Mouse (Mus musculus) thymus, postnatal 0 days (tissue): ENCODE data around the gene Tmem62. TPM values are rescaled to one million over a fixed set of nuclear protein-coding genes. Genes with fewer than 3 reads are reported as not detected.
"Not testable (repeated sequence)": the region's sequence is repeated elsewhere in the genome, so short reads cannot be mapped to it uniquely, and the experiment has no call there.

Experiments
- DNase-seq: peaks from one replicate; pipeline ENCODE4 v3.0.0-alpha.2; 2015; ENCODE audit warnings: low spot score
- polyA plus RNA-seq: library from polyadenylated mRNA; unstranded; fragments of >200 nt; fragmentation: Nextera tagmentation; extraction: Ambion mirVana; gene quantifications from 2 replicates; pipeline ENCODE4 v1.2.1, GENCODE M21; 2015

Tmem62 gene
- polyA plus RNA-seq, 1 experiment from 2014 or later, result 4.7 TPM

DNA sequence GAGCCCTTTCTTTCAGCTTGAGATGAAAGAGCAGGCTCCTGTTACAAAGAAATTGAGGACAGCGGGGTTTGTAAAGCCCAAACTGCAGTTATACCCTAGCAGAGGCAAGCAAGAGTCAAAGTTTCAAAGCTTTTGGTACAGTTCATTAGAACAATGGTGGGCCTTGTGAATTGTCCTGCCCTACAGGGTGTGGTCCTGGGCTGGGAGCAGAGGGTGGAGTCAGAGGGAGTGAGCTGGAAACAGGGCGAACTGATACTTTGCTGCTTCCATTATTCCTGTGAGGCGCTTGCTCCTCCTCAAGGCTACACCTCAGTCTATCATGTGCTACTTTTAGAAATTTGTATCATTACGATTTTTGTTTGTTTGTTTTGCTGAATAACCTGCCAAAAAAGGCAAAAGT is 14.4 kb downstream of the Tmem62 start:
- no peak for DNase-seq

DNA sequence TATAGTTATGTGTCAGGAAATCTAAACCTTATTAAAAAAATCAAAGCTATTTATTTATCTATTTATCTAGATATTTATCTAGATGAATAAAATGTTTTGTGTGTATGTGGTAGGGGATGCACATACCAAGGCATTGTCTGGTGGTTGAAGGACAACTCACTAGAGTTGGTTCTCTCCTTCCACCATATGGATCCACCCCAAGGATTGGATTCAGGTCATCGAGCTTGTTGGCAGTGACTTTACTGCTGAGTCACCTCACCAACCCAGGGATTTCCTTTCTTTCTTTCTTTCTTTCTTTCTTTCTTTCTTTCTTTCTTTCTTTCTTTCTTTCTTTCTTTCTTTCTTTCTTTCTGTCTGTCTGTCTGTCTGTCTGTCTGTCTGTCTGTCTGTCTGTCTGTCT is 19.8 kb downstream of the Tmem62 start:
- not testable (repeated sequence) for DNase-seq

DNA sequence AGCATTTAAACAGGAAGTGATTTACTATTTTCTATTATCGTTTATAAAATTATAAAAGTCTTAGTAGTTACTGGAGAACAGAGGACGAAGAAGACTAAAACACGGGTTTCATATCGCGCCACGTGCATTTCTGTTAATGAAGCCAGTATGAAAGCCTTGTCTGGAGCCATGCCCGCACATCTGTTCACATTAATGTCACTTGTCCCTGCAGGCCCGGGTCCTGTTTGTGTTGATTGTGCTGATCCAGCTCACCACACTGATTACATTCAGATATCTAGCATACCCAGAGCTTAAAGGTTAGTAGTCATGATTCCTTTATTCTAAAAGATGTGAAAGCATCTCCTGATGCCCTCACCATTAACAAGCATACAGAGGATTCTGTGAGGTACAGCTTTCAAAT is 22.0 kb downstream of the Tmem62 start:
- DNase-seq, result no peak

DNA sequence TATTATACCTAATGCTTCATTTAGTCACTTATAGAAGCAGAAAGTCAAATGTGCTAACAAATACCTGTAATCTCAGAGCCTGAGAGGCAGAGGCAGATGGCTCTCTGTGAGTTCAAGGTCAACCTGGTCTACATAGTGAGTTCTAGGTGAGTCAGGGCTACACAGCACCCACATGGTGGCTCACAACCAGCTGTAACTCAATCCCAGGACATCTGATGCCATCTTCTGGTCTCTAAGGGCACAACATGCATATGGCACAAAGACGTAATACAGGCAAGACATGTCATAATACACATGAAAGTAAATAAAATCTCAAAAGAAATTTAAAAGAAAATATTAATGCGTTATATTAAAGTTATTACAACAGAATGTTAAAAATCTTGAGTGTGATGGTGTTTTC is 26.8 kb downstream of the Tmem62 start:
- peak; percentile 19 for DNase-seq

DNA sequence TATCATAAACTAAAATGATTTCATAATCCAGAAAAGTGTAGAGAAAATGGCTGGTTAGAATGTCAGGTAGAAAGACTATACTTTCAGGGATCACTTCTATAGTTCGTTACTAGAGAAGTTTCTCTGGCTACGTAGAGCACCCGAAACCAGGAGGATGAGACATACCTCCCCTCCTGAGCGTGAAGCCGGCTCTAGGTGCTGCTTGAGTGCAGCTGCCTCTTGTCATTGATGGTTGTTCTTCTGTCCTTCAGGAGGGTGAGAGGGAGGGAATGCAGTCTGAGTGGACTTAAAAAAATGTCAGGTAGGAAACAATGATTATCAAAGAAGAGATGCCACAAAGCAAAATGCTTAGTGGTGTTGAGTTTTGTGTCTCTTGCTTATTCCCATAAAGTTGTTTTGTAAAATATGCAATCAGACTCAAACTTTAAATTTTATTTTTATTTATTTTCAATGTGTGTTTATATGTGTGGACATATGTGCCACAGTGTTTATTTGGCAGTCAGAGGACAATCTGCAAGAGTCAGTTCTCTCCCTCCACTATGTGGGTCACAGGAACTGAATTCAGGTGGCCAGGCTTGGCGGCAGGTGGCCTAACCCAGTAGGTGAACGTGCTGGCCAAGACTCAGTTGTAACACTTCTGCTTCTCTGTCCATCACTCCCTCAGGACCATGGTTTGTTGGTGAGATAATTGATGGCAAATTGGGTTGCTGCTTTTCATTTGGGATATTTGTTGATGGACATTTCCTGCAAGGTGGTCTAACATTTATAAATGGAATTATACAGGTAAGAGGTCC is 27.4 kb downstream of the Tmem62 start:
- no peak for DNase-seq

DNA sequence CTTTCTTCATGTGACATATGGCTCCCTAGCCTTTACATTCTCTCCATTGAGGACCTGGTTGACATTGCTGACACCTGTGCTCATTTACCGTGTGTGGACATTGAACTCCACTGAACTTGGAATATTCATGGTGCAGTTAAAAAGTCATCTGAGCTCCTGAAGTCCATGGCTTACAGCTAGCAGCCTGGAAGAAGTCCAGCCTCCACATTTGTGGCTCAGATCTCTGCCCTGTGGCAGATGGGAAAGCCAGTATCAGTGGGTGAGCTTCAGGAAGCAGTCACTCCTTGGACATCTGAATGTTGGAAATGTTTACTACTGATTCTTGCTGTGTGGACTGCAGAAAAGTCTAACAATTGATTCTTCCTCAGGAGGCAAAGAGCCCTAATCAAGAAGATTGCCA is 30.2 kb downstream of the Tmem62 start:
- DNase-seq, result no peak

DNA sequence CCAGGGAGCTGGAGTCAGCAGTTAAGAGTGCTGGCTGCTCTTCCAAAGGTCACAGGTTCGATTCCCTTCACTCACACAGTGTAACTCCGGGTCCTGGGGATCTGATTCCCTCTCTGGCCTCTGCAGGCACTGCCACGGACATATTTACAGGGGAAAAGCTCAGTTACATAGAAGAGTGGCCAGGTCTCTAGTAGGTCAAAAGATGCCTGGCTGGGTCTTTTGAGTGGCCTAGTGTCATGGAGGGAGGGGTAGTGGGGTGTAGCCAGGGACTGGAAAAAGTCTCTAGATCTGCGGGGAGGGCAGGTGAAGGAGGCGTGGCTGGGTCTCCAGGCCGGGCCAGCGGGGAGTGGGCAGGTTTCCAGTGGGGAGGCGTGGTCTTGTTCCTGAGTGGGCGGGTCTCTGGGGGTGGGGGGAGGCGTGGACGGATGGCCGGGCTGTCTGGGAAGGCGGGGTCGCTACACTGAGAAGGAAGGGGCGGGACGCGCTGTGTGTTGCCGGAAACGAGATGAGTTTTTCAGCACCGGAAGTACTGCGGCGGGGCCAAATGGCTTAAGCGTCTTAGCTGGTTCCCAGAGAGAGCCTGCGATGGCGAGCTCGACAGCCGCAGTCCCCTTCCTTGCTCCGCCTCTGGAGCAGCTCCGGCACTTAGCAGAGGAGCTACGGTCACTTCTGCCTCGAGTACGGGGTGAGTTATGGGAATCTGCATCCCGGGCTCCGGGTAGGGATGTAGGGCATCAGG is 31.3 kb downstream of the Tmem62 start, which contains the start of gene Ccndbp1:
Gene Ccndbp1 (plus strand): TSS at position 479 of the 739 bp plus-strand sequence.
- DNase-seq, result peak; percentile 94

DNA sequence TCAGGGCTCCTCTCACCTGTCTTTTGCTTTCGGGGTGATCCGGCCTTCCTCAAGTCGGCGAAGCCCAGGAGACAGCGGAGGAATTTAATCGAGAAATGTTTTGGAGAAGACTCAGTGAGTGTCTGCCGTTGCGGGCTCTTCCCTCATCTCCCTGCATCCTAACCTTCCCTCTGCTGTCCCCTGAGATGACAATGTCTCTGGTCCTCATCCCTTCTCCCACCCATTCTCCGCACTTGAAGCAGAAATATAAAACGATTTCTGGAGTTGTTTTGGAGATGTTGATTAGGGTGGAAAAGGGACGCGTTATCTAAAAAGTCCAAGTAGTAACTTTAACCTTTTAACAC is 31.8 kb downstream of the Tmem62 start:
- DNase-seq, result no peak

DNA sequence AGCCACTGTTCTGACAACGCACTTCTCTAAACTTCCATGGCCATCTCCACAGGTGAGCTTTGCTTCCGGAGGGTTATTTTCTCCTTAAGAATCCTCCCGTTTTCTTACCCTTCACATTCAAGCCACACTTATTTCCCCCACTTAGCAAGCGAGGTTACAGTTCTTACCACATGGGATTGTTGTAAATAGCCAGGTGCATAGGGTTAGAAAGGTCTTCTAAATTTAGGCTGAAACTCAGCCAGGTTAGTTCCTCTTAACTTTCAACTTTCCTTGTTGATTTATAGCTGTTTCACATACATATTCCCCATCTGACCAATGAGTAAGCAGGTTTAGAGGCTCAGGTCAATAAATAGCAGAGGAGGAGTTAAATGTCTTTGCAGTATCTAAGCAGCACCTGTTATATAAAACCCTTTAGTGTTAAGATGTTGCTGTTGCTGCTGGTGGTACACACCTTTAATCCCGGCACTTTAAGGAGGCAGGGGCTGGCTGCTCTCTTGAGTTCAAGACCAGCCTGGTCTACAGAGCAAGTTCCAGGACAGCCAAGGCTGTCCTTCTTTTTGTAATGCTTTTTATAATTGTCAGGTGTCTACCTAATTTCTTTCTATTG is 32.4 kb downstream of the Tmem62 start:
- DNase-seq, result no peak

DNA sequence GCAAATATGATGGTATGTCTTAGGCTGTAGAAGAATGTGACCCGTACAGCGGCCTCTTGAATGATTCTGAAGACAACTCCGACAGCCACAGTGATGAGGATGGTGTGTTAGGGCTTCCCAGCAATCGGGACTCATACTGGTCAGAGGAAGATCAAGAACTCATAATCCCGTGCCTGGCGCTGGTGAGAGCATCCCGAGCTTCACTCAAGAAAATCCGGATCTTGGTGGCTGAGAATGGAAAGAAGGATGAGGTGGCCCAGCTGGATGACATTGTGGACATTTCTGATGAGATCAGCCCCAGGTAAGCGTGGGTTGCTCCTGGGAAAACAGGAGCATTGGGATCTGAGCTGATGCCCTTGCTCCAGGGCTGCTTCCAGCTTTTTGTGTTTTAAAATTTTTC is 35.9 kb downstream of the Tmem62 start:
- no peak for DNase-seq

DNA sequence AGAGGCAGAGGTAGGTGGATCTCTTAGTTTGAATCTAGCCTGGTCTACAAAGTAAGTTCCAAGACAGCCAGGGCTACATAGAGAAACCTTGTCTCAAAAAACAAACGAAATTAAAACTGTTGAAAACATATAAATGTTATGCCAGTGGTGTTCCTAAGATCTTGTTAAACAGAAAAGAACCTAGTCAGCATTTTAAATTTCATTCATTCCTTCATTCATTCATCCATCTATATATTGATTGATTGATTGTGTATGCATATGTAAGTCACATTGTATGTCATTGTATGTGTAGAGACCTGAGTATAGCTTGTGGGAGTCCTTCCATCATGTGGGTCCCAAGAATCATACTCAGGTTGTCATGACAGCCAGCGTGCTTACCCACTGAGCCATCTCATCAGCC is 38.7 kb downstream of the Tmem62 start:
- DNase-seq, result no peak

DNA sequence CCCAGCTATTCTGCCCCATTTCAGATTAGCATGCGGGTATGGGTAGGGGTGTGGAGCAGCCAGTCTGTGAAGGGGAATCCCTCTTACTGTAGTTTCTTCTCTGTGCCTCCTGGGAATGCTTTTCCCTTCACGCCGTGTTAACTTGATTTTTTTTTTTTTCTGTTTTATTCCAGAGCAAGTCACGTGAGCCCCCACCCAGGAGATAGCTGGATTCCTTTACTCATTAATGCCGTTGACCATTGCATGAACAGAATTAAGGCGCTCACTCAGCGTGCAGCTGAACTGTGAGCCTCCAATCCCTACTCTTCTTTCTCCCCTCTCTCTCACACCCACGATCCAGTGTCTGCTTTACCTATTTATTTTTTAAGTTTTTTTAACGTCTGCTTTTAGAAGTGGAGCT is 39.4 kb downstream of the Tmem62 start:
- no peak for DNase-seq

DNA sequence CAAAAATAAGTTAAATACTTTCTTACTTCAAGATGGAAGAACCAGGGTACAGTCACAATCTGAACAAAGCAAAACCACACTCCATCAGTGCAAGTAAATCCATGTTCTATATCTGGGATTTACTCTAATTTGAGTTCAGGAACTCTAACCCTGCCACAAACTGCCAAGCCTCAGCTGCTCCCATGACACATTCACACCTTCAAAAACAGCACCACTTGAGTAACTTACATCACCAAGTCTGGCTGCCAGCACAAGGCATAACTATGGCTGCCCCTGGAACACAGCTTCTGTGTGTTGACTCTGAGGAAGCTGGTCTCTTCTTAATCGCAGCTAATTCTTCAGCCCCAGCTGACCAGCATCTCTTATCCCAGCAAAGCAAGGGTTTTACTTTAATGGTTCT is 40.3 kb downstream of the Tmem62 start:
- no peak for DNase-seq

DNA sequence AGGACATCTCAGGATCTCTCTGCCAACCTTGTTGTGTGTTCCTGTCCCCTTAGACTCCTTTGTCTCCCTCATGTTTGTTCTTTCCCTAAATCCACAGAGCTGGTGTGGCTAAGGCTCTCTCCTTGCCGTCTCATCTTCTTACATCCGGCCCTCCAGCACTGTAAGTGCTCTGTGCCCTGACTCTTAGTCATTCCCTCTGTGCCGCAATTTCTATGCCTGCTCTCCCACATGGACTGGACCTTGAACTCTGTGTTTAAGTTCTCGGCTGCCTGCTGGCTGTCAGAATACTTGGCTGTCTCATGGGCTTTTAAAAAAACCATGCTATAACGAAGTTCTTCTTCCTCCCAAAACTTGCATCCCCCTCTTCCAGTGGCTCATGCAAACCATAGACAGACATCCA is 46.1 kb downstream of the Tmem62 start:
- no peak for DNase-seq

DNA sequence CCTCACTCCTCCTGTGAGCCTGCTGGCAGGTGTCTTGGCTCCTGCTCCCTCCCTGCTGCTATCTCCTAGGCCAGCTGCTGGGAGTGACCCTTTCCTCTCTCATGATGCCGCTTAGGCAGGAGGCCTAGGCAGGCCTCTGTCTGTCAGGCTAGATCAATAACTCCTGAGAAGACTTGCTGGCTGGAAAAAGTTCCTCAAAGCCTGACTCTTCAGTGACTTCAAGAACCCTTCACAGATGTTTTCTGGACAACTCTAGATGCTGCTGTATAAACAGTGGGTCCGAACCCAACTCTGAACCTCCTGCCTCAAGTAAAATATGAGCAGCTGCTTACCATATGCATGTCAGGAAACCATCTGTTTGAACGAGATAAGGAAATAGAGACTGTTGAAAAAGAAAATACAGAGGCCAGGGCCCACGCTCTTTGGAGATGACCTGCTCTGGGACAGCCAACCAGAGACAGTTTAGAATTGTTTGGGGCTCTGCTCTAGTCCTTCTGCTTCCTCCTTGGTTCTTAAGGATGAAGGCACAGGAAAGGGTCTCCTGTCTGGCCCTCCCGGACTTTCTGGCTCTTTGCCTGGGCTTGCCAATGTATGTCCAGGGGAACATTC is 60.0 kb downstream of the Tmem62 start, which contains the start of gene Epb42:
Gene Epb42 (minus strand): TSS at position 340 of the 609 bp plus-strand sequence.
- no peak for DNase-seq

DNA sequence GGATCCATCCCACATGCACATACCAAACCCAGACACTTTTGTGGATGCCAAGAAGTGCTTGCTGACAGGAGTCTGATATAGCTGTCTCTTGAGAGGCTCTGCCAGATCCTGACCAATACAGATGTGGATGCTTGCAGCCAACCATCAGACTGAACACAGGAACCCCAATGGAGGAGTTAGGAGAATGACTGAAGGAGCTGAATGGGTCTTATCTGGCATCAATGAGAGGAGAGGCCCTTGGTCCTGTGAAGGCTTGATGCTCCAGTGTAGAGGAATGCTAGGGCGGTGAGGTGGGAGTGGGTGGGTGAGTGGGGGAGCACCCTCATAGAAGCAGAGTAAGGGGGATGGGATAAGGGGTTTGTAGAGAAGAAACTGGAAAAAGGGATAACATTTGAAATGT is 62.0 kb downstream of the Tmem62 start:
- DNase-seq, result not testable (repeated sequence)

DNA sequence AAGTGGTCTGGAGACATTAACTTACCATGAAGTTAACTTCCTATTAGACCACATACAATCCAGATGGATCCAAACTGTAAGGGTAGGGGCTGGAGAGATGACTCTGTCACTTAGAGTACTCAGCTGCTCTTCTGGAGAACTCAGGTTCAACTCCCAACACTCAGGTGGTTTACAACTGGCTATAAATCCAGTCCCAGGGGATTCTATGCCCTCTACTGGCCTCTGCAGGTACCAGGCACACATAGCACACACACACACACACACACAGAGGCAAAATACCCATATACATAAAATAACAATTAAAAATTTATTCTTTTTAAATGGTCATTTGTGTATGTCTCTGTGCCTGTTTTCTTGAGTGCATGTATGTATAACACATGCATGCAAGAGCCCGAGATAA is 62.6 kb downstream of the Tmem62 start:
- no peak for DNase-seq

DNA sequence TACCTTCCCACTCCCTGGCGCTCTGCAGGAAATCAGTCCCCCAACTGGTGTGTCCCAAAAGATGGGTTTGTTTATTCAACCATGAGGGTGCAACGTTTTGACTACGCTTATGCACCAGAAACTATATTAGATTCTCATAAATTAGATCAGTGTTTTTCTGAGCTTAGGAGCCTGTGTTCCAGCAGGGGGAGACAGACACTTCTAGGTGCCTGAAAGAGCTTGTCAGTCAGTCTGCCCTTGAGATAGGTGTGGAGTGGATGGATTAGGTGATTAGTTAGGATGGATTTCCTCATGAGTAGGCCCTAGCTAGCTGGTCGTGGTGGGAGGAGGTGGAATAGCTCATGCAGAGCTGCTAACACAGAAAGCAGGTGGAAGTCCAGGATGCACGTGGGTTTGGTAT is 64.3 kb downstream of the Tmem62 start:
- peak; percentile 25 for DNase-seq

DNA sequence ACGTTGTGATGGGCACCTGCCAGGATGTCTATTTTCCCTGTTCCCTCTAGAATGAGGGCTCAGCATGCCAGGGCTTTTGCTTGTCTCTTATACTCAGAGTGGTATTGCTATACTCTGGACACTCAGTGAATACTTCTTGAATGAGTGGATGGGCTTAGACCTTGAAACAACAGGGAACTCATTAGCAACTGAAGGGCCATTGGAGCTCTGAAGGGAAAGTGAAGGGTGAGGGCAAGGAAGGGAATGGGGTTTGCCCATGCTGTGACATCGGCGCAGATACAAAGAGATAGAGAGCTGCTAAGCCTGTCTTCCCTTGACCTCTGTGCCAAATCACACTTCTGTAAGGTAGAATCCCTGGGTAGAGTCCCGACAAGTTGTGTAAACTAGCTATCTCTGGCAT is 68.8 kb downstream of the Tmem62 start:
- no peak for DNase-seq

DNA sequence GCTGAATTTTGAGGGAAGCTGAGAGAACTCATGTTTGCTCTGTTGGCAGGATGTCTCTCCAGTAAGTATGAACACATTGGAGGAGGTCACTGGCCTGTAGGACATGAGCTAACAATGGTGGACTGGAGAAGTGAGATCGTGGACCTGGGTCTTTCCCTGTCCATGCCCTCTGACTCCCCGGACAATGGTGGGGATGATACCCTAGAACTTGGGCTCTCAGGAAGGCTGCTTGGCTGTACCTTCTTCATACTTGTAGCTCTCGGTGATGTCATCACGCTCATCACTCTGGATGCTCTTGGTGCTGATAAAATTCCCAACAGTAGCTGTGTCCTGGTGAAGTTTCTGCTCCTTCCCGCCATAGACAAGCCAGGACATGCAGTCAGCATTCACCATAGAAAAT is 75.4 kb downstream of the Tmem62 start:
- no peak for DNase-seq

DNA sequence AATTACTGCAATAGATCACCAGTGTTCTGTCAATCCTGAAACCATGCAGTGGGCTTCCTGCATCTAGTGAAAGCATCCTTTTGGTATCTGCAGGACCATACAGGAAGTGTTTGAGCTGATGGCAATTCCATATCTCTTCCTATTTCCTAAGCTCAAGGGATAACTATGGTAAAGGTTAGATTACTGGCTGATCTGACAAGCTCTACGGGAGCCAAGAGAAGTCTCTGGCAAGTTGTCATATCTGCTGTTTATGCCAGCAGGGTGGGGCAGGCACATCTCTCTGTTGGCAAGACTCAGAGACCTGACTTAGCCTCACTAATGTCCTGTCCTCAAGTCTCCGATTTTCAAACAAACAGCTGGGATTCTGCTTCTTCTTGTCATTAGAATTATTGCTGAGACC is 77.2 kb downstream of the Tmem62 start:
- no peak for DNase-seq

DNA sequence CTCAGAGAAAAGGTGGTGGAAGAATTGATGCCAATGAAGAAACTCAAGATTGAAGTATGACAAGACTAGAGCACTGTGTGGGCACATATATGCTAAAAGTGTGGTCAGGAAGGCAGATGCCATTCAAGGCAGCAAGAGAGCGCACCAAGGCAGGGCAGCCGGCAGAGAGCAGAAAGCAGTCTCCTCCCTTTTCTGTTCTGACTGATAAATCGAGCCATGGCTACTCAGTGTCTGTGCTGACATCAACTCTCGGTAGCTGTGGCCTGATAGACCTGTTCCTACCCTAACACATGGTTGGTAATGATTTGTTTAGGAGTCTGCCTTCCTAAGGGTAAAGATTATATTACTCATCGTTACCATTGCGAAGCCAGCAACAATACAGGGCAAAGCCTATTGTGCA is 79.1 kb downstream of the Tmem62 start:
- no peak for DNase-seq
